Mouse (Mus musculus) adrenal gland, postnatal 25 days (tissue): ENCODE measurements around the gene Cnn3. TPM values are rescaled to one million over a fixed set of nuclear protein-coding genes. Genes with fewer than 3 reads are reported as not detected.

Source experiments
- DNase-seq: peaks from one replicate; pipeline ENCODE4 v3.0.0; 2021; ENCODE audit warnings: mixed read lengths
- total RNA-seq: library from RNA; stranded (reverse); gene quantifications from 2 replicates; pipeline ENCODE4 v1.2.3, GENCODE M21; 2021

The Cnn3 gene
- total RNA-seq, 1 experiment from 2014 or later: 220 TPM

DNA sequence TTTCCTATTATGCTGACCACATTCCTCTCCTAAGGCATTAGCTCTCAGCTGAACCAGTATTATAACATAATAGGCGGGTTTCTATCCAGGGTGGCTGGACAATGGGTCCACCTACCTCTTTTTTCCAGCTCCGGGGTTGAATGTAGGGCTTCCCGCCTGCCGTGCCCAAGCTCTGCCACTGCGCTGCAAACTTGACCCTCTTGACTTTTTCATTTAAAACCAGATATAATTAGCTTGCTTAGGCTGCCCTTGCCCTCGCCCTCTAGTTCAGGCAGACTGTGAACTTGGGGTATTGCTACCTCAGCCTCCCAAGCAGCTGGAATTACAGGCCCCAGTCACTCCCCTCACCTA is 8.1 kb upstream of the Cnn3 start:
- DNase-seq: no peak

DNA sequence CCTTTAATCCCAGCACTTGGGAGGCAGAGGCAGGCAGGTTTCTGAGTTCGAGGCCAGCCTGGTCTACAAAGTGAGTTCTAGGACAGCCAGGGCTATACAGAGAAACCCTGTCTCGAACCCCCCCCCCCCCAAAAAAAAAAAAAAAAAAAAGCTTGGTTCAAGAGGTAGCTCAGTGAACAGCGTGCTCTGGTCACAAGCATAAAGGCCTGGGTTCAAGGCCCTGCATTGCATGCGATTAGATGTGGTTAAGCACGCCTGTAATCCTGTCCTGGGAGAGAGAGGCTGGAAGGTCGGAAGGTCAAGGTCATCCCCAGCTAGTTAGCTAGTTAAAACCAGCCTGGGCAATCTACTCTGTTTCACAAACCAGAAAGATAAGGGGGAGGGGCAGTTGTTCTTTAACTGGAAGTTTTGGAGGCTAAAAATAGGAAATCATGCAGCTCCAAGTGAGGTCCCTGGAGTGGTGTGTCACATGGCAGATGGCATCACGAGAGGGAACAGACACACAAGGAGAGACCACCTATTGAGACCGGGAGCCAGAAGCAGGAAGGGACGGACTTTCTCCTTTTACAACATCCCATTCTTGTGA is 7.4 kb upstream of the Cnn3 start:
- no peak for DNase-seq

DNA sequence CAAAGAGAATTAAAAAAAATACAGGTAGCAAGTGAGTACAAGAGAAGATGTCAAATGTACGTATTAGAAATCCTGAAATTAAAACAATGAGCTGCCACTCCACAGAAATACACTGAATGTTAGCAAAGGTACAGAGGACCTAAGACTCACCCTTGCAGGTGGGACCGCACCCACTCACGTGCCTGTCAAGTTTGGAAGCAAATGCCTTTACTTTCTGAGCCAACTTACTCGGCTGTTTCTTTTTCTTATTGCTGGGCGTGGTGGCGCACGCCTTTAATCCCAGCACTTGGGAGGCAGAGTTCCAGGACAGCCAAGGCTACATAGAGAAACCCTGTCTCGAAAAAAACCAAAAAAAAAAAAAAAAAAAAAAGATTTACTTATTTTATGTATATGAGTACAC is 3.9 kb upstream of the Cnn3 start:
- DNase-seq: no peak

DNA sequence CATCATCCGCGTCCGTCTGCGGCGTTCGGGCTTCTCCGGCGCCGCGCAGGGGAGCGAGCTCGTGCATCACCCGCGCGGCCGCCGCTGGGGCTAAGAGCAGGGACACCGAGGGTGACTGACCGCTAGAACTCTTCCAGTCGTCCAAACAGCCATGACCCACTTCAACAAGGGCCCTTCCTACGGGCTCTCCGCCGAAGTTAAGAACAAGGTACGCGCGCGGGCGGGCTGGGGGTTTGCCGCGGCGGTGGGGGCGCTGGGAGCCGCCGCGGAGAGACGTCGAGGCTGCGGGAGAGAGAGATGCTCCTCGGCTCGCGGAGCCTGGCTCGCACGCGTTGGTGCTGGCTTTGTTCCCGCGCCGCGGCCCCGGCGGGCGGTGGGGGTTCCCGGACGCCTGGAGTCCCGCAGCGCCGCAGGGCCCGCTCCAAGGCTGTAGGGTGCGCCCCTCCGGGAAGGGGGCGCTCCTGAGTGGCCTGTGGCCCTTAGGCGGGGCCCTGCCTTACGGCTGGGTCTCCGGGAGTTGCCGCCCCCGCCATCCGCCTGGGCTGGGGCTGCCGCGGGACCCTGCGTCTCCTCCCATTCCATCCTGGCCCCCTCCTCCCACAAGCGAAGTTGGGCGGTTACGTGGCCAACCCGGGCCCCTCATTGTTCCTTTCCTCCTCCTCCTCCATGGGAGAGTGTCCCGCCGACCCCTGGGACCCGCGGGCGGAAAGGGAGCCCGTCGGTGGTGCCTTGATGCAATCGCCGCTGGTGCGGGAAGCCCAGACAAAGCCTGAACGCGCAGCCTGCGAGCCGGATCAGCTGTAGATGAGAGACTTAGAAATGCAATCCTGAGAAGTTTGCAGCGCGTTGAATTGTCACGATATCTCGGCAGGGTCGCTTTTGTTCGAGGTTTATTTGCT is 573 bp downstream of the Cnn3 start:
- DNase-seq: peak; percentile 86

DNA sequence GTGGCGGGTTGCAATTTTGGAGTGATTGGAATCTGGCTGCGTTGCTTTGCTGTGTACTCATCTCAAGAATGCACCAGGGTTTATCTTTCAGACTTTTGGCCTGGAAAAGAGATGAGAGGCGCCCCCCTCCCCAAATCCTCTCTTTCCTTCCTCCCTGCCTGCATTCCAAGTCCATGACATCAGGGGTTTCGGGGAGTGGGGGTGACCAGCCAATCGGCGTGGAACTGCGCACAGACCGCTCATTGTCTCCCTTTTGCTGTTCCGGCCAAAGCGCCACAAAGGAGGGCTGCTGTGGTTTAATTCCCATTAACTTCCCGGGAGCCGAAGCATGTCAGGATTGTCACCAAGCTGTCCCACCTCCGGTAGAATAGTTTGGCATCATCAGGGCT is 1.2 kb downstream of the Cnn3 start:
- DNase-seq: peak; percentile 62

DNA sequence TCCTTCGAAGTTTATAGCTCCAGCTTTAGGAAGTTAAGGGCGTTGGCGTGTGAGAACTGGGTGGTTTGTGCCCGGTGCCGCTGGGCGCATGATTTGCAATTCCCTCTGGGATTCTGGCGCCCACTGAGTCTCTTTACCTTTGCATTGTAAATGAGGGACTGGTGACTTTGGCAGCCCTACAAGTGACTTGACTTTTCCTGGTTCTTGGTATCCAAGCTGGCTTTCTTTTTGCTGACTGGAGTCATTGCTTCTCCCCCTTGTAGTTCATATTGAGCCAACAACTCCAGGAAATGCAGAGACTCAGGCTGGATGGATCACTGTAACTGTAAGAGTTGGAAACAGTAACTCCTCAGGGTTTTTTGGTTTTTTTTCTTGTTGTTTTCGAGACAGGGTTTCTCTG is 1.9 kb downstream of the Cnn3 start:
- no peak for DNase-seq

DNA sequence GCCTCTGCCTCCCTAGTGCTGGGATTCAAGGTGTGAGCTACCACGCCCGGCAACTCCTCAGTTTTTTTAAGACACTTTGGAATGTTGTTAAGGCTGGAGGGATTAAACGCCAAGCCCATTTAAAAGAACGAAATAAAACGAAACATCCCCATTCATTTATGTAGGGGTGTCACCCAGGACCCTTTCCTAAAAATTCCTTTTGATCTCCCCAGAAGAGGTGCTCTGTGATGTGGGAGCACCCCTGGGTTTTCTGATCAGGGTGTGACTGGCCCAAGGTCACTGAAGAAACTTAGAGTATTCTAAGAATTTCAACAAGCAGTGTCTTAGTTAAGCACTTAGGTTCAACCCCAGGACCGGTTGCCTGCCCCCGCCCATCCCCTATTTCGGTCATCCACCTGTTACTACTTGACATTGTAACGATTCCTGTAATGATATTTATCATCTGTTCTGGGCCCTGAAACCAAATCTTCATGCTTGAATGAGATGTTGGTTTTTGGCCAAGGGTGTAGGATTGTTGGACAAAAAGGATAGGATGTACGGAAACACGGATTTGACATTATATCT is 2.5 kb downstream of the Cnn3 start:
- no peak for DNase-seq

DNA sequence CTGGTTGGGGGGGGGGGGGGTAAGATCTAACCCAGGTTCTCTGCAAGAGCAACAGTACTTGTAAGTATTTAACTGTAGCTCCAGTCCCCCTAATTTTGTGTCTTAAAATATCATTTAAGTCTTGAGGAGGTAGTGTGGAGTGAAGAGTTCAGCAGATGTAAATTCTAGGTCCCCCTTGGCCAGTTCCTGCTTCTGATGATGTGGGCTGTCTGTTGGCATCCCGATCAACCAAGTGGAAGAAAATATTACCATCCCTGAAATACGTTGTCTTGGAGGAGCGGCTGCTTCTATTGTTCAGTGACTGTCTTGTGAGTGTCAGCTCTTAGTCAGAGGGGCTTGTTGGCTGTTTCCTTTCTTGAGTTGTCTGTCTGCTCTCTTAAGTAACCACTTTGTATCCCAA is 3.2 kb downstream of the Cnn3 start:
- no peak for DNase-seq

DNA sequence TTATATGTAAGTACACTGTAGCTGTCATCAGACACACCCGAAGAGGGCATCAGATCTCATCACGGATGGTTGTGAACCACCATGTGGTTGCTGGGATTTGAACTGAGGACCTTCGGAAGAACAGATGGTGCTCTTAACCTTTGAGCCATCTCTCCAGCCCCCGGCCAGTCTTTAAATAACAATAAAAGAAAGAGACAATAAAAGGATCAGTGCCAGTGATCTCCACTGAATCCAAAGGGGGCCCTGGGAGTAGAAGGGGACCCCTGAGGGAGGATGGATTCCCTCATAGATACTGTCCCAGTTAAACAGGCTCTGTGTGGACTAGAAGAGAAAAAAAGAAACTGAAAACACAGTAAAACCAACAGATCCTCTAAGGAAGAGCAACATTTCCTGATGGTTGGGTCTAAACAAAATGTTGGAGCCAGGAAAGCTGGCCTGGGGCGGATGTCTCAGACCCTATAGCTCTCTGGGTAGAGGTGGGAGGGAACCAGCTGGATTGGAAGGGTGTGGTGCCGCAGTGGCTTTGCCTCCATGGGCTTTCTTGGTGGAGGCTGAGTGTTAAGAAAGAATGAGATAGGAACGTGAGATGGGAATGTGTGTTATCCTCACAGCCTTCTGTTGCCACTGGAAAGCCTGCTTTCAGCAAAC is 4.1 kb downstream of the Cnn3 start:
- no peak for DNase-seq

DNA sequence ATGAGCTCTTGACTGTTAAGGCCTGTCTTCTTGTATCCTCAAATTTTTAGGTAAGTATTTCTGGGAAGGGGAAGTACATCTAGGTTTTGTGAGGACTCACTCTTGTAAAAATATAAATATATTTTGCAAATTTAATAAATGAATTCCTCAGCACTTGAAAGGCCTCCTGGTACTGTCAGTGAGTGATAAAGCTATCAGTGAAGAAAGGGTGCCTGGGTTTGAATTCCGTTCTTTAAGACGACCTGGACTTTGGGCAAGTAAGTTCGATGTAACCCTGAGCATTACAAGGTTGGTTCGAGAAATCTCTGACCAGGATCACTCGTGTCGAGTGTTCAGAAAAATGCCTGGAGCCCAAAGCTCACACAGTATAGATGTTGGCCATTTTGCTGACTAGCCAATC is 7.1 kb downstream of the Cnn3 start:
- DNase-seq: no peak

DNA sequence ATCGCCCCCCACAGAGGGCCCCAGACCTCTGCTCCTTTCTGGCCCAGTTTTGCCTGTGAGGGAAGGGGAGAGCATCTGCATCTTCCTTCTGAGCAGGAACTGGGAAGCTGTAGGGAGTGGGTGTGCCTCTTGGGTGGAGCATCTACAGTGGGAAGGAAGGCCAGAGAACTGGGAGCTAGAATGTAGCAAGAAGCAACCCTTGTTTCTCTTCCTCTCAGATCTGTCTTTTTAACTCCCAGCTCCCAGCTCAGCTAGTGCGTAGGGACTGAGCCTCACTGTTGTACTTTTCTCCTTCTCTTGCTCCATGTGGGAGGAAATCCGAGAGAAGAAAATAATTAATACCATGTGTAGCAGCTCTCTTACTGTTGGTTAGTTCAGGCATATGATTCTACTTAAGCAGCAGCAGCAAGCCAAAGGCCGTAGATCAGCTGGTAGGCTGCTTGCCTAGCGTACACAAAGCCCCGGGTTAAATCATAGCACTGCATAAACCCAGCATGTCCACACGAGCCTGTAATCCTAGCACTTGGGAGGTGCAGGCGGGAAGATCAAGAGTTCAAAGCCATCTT is 7.8 kb downstream of the Cnn3 start:
- DNase-seq: no peak

DNA sequence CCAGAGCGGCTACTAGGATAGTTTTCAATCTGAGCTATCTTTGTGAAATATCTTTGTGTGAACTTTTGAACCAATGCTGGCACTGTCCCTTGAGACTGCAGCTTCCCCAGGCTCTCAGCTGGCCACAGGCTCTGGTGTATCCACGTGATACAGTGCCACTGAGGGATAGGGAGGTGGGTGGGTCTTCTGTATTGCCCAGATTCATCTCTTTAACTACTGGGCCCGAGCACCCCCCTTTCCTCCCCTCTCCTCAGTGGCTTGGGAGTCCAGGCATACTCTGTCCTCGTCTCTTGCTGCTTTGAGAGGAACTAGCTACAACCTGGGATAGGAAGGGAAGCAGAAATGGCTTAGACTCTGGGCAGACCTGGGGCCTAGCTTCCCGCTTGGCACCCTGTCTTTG is 9.0 kb downstream of the Cnn3 start:
- DNase-seq: no peak

DNA sequence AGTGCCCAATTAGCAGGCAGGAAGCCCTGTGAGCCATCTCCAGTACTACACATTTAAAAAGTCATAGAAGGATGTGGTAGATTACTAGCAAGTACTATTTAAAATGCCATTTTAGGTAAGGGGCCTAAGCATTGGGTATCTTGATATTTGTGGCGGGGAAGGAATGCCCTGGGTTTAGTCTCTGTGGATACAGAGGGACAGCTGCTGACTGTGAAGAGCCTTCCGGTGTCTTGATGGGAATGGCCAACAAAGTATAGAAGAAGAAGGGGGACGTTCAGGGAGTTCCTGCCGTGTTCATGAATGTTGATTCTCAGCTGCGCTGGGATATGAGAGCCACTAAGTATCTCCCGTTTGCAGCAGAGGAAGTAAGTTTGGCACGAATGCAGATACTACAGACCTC is 10.8 kb downstream of the Cnn3 start:
- DNase-seq: no peak

DNA sequence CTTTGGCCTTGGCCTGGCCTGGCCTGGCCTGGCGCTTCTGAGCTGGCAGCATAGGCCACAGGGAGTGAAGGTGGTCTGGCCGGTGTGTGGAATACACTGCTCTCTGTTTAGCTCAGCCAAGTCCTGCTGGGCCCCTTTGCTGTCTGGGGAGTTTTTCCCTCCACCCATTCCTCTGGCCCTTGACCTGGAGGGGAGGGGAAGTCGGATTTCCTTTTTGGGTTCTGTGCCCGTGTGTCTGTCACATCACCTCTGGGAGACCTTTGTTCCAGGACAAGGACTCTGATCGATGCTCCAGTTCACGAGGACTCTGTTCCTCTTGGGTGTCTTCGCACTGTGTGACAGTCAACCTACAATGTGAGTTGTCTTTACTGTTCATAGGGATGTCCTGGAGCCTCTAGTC is 11.7 kb downstream of the Cnn3 start:
- no peak for DNase-seq

DNA sequence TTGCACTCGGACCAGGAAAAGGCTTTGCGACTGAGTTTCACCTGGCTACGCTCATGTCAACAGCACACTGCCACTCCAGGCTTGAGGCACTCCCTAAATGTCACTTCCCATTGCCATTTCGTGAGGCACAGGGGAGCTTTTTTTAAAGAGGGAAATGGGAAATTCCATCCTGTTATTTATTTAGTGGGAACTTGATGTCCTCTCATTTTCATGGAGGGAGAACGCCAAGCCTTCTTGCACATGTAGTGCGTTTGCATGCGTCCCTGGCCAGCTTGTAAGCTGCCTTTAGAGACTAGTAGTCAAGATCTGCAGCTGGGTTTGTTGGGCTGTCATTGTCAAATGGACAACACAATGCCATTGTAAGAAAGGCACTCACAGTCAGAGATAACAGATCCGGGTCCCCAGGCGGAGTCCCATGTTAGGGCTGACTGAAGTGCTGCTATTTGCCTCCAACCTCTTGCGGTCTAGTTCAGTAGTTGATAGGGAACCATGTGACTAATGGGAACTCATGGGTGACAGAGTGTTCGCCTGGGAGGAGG is 13.4 kb downstream of the Cnn3 start:
- DNase-seq: no peak

DNA sequence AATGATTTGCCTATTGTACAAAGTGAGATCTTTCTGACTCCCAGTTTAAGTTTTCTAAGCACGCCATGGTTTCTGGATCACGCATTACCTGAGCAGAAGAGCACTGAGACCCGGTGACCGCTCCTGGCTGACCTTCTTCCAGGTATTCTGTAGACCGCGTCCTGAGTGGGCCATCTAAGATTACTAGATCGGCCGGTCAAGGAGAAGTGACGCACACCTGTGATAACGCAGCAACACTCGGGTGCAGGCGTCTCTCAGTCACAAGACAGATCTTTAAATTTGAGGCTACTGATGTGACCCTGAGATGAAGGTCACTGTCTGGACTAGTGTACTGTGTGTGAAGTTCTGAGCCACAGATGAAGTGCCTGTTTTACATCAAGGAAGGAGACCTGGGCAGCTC is 15.2 kb downstream of the Cnn3 start:
- DNase-seq: peak; percentile 24

DNA sequence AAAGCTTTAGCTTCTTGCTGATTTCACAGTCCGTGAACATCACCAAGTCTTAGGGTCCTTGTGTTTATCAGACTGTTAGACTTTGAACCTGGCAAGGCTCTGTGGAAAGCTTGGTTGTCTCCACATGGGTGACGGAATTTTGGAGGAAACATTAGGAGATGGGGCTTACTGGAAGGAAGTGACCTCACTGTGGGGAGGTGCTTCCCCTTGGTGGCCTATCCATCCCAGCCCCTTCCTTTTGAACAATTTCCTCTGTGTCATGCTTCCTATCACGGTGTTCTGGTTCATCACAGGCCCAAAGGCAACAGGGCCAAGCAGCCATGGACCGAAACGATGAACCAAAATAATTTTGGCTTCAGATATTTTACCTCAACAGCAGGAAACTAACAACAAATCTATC is 16.0 kb downstream of the Cnn3 start:
- DNase-seq: no peak

DNA sequence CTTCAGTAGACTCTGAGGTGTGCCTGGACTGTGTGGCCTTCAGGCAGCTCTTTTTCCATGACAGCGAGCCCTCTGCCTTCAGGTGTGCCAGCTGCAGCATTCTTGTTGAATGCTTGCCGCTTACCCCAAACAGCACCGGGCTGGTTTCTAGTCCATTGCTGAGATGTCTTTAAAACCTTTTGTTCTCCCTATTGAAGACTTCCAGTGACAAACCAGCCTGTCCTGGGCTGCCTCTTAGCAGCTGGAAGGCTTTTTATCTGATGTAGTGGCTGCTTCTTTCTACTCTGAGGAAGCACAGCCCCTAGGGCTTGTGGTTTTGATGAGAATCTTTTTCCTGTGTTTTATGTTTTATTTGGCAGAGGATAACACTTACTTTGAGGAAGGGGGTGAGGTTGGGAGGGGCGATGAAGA is 17.6 kb downstream of the Cnn3 start:
- no peak for DNase-seq

DNA sequence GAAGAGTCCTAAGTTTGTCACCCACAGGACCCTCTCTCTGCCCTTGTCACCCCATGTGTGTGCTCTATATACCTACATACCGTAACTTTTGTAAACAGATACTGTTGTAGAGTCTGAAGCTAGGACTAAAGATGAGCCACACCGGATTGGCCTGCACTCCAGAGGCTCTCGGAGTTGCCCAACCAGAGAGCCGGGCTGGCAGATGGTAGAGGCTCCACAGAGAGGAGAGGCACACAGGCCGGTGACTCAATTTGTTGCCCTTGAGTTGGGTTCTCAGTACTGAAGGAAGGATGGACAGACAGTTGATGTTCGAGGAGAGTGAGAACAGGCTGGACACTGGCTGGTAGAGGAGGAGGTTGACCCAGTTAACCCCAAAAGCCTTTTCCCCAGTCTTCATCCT is 18.1 kb downstream of the Cnn3 start:
- peak; percentile 63 for DNase-seq

DNA sequence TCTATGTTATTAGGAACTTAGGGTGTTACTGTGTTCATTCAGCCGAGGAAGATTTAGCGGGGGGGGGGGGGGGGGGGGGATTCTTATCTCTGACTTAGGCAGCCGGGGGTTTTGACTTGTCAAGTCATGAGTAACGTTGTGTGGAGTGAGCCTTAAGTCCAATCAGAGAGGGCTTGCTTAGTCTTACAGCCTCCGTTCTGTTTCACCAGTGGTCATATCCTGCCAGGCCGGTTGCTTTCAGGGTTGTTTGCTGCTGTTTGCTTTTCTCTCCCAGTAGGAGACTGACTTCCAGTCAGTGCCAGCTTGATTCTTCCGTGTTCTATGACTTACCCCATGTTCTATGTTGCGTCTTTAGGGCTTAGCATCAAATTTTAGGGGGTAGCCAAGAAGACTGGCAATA is 20.2 kb downstream of the Cnn3 start:
- no peak for DNase-seq

DNA sequence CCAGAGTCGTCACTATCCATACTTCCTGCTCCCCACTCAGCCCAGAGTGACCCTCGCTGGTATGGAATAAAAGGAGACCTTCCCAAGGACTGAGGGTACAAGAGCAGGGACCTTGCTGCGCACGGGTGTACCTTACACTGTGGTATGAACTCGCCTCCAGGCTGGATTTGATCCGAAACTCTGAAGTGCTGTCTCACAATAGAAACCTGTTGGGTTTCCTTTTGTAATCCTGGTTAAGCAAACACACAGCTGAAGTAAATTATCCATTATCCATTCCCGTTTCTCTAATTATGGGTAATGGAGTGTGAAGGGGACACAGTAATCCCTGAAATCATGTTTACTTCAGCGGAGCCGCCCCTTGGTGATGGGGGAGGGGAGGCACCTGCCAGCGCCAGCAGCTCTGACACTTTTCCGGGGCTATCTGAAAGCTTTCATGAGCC is 21.8 kb downstream of the Cnn3 start:
- no peak for DNase-seq

DNA sequence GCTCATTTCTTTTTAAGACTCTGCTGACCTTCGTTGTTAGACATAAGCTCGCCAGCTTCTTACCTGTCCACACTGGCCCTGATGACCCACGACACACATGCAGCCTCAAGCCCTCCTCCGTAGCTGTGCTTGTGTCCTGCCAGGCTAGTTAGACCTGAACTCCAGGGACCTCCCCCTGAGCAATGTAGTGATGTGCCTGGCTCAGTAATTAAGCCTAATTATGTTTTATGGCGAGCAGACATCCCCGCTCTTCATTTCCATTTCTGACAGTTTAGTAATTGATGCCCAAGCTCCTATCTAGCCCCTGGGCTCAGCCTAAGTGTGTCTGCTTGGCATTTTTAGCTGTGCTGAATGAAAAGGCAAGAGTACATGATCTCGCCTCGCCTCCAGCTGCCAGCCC is 22.3 kb downstream of the Cnn3 start:
- DNase-seq: no peak

DNA sequence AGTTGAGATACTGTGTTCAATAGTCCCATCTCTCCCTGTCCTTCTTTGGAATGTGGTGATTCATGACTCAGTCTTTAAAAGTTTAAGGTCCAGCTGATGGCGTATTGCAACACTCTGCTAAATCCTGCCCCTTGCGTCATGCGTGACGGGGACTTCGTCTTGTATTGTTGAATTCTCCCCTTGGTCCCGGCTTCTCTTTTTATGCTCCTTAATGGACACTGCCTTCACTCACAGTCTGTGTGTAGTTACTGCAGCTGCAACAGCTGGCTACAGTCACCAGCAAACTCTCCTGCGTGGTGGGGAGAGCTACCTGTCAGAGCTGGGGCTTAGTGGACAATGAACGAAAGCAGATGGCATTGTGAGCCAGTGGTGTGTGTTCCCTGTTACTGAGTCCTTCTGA is 23.2 kb downstream of the Cnn3 start:
- DNase-seq: peak; percentile 50
